Mouse (Mus musculus) splenic B cell, adult 2 months (primary cell): ENCODE results near the gene B3galnt1.

Source experiments
- DNase-seq: peaks from one replicate; pipeline ENCODE4 v3.0.0-alpha.2; 2011; ENCODE audit warnings: low read depth, low spot score
- H3K27me3 ChIP-seq: 2 replicates; pipeline ENCODE4 v1.6.1; 2012; ENCODE audit warnings: mild to moderate bottlenecking, low read length, moderate library complexity, mixed read lengths; ENCODE audit not compliant: control insufficient read depth, poor library complexity, insufficient read depth, severe bottlenecking
- H3K36me3 ChIP-seq: 2 replicates; pipeline ENCODE4 v1.6.1; 2012; ENCODE audit warnings: mild to moderate bottlenecking, low read length, moderate library complexity, mixed read lengths; ENCODE audit not compliant: control insufficient read depth, poor library complexity, insufficient read depth, severe bottlenecking

Gene B3galnt1

GRCm38 (mm10) chr3:69548704-69549455 lies 49.9 kb downstream of the B3galnt1 start:
- Histone ChIP-seq H3K27me3 (no peaks in the 10 kb centered on the region), H3K36me3 (no peaks in the 10 kb centered on the region; the same call in 1 of the 2 replicates)
- no peak for DNase-seq

GRCm38 (mm10) chr3:69545017-69545416 lies 53.7 kb downstream of the B3galnt1 start:
- H3K27me3 ChIP-seq, result no peaks in the 10 kb centered on the region

GRCm38 (mm10) chr3:69543730-69544129 lies 55.0 kb downstream of the B3galnt1 start:
- Histone ChIP-seq H3K36me3 (no peaks in the 10 kb centered on the region), H3K27me3 (no peaks in the 10 kb centered on the region)
- no peak for DNase-seq

More at GRCm38 (mm10) chr3:69545017-69545416, 53.7 kb downstream of the B3galnt1 start:
- DNase-seq, result no peak
- no peaks in the 10 kb centered on the region for H3K36me3 ChIP-seq

GRCm38 (mm10) chr3:69542962-69543361 lies 55.8 kb downstream of the B3galnt1 start:
- no peaks in the 10 kb centered on the region for H3K36me3 ChIP-seq
- no peak for DNase-seq
- H3K27me3 ChIP-seq, result no peaks in the 10 kb centered on the region

GRCm38 (mm10) chr3:69535941-69536647 lies 62.7 kb downstream of the B3galnt1 start:
- Histone ChIP-seq H3K36me3 (no peaks in the 10 kb centered on the region), H3K27me3 (no peaks in the 10 kb centered on the region)
- no peak for DNase-seq

- no peak for DNase-seq
- H3K27me3 ChIP-seq, result no peaks in the 10 kb centered on the region
These were observed 63.3 kb downstream of the B3galnt1 start for GRCm38 (mm10) chr3:69535486-69535885.

GRCm38 (mm10) chr3:69532687-69533086 lies 66.1 kb downstream of the B3galnt1 start:
- DNase-seq, result no peak
- Histone ChIP-seq H3K27me3 (no peaks in the 10 kb centered on the region), H3K36me3 (no peaks in the 10 kb centered on the region)

More at GRCm38 (mm10) chr3:69535486-69535885, 63.3 kb downstream of the B3galnt1 start:
- no peaks in the 10 kb centered on the region for H3K36me3 ChIP-seq

- no peak for DNase-seq
- no peaks in the 10 kb centered on the region for H3K27me3 ChIP-seq
- no peaks in the 10 kb centered on the region for H3K36me3 ChIP-seq
These were observed 67.2 kb downstream of the B3galnt1 start for GRCm38 (mm10) chr3:69531511-69531910.

GRCm38 (mm10) chr3:69529576-69529975 lies 69.2 kb downstream of the B3galnt1 start:
- H3K27me3 ChIP-seq, result no peaks in the 10 kb centered on the region
- DNase-seq, result no peak
- H3K36me3 ChIP-seq, result no peaks in the 10 kb centered on the region

- H3K27me3 ChIP-seq, result no peaks in the 10 kb centered on the region
- H3K36me3 ChIP-seq, result no peaks in the 10 kb centered on the region
- DNase-seq, result no peak
These were observed 71.4 kb downstream of the B3galnt1 start for GRCm38 (mm10) chr3:69527384-69527783.

- H3K36me3 ChIP-seq, result no peaks in the 10 kb centered on the region
- DNase-seq, result no peak
- H3K27me3 ChIP-seq, result no peaks in the 10 kb centered on the region
These were observed 73.7 kb downstream of the B3galnt1 start for GRCm38 (mm10) chr3:69525072-69525529.

- DNase-seq, result no peak
- Histone ChIP-seq H3K27me3 (no peaks in the 10 kb centered on the region), H3K36me3 (no peaks in the 10 kb centered on the region)
These were observed 74.2 kb downstream of the B3galnt1 start for GRCm38 (mm10) chr3:69524356-69525071.
